Mouse (Mus musculus): ENCODE data around the gene Mut. TPM values are rescaled to one million over a fixed set of nuclear protein-coding genes. Genes with fewer than 3 reads are reported as not detected.

Gene Mut
- polyA plus RNA-seq (2016; fragmentation: Nextera tagmentation; extraction: Ambion mirVana): 35.8 and 37.1 TPM in 2 replicates

DNA sequence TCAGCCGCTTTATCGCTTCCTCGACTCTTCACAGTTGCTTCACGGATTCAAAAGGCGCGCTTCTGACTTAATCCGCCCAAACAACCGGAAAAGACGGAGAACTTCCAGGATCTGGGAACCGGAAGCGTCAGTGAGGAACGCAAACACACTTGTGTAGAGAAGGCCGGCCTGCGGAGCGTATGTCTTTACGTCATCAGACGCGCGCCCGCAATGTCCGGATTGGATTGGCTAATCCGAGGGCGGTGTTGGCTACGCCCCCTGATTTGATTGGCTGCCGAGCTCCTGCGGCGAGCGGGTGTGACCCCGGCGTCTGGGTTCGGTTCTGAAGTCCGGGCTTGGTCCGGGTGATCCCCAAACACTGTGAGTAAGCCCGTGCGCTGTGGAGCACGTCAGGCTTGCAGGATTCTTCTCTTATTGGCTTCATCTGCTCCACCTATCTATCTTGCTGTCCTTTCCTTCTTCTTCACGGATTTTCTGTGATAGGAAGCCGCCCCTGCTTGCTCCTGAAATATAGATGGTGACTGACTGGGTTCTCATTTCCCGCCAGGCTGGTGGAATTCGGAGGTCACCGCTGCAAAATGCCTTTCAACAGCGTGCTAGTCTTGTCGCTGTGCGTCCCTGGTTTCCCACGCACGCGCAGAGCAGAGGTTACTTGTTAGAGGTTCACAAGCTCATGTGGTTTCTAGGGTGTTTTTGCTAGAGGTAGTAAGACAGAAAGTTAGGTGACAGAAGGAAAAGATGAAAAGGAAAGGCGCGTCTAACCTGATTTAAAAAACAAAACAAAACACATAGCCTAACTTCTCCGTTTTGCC lies at the start of gene Mut, which contains the start of gene Cenpq:
Gene Mut (plus strand): TSS at position 266 of the 812 bp plus-strand sequence.
Gene Cenpq (minus strand): TSS at position 628 of the 812 bp plus-strand sequence.
- WGBS: under 1% methylated on average over 50 of the region's 50 CpGs
- peak; percentile 99 for ATAC-seq (ENCODE audit: insufficient number of reproducible peaks, insufficient read depth, low FRiP score, low TSS enrichment, low read depth)
- no peaks in the 10 kb centered on the region for H3K27me3 ChIP-seq

DNA sequence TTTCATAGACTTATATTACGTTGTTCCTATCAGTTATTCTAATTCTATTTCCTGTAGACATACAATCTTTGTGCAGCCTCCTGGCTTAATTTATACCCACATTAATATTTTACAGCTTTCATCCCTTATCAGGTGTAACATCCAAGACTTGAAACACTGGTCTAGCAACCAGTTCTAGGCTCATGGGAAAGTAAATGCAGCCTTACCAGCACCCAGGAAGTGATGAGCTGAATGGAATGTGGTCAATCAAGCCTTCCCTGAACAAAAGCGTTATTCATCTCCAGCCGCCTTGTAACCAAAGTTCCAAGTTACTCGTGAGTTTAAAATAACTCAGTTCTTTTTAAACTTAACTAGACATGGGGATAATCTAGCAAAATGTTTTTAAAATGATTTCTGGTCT lies 49.3 kb upstream of the Mut start:
- Histone ChIP-seq H3K4me2 (no peak overlapping the region), H3K4me3 (replicated peaks) (no peak overlapping the region), H3K4me1 (replicated peaks) (no peaks in the 10 kb centered on the region), H3K27me3 (no peaks in the 10 kb centered on the region), H3K36me3 (no peaks in the 10 kb centered on the region), H3K9ac (replicated peaks) (no peak overlapping the region), H3K27ac (no peak overlapping the region), H3K9me3 (no peaks in the 10 kb centered on the region)
- whole genome bisulfite sequencing: 81% methylated on average over 4 of the region's 4 CpGs
- ATAC-seq (ENCODE audit: insufficient number of reproducible peaks, insufficient read depth, low FRiP score, low TSS enrichment, low read depth): no peak

More for the DNA sequence above, at the start of gene Mut, which contains the start of gene Cenpq:
- H3K4me2 ChIP-seq: peak within 1 kb of the TSS; percentile 75
- H3K36me3 ChIP-seq: peaks cover 16% of the 10 kb centered on the region
- peaks cover 3% of the 10 kb centered on the region; the same call in 1 of the 2 replicates for H3K4me1 ChIP-seq (replicated peaks)
- H3K4me3 ChIP-seq (replicated peaks): peak within 1 kb of the TSS; percentile 66
- peak within 1 kb of the TSS; percentile 66 for H3K9ac ChIP-seq (replicated peaks)
- H3K9me3 ChIP-seq: no peaks in the 10 kb centered on the region
- H3K27ac ChIP-seq: peak within 1 kb of the TSS; percentile 93

DNA sequence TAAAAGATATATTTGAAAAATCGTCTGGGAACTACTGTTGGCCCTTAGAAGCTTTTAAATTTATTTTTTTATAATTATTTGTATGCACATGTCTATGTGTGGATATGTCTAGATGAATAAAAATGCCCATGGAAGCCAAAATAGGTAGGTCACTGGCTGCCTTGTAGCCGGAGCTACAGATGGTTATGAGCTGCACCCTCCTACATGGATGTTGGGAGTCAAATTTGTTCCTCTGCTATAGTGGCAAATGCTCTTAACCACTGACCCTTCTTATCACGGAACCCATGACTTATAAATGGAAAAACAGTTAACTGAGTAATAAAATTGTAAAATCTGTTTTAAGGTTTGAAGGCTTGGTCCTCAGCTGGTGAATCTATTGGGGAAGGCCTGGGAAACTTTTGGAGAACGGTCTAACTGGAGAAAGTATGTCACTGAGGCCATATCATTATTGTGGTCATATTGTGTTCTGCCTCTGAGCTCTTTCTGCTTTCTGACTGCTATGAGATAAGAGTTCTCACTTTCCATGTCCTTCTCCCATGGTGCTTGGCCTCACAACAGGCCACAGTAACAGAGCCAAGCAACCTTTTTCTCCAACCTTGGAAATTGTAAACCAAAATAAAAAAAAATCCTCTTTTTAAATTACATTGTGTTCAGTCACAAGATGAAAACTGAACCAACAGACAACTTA lies 46.5 kb upstream of the Mut start:
- Histone ChIP-seq H3K9ac (replicated peaks) (no peak overlapping the region), H3K27ac (no peak overlapping the region), H3K4me2 (no peak overlapping the region), H3K27me3 (no peaks in the 10 kb centered on the region), H3K9me3 (no peaks in the 10 kb centered on the region), H3K36me3 (no peaks in the 10 kb centered on the region), H3K4me1 (replicated peaks) (no peaks in the 10 kb centered on the region), H3K4me3 (replicated peaks) (no peak overlapping the region)
- ATAC-seq (ENCODE audit: insufficient number of reproducible peaks, insufficient read depth, low FRiP score, low TSS enrichment, low read depth): no peak
- whole genome bisulfite sequencing: 78% methylated on average over 4 of the region's 4 CpGs

DNA sequence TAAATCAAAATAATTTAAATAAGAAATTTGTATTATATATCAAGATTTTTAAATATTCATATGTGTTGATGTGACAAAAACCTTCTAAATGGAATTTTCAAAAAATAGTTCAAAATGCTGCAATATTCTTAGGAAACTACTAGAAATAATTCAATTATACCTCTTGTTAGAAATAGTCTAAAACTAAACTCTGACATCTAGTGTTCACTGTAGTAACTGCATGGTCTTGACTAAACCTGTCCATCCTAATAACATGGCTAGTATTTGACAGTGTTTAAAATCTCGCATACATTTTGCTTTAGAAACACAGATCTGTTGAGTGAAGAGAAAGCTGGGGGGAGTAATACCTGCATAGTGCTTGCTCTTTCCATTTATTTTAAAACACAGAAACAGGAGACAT lies 37.6 kb upstream of the Mut start:
- no peak overlapping the region for H3K27ac ChIP-seq

DNA sequence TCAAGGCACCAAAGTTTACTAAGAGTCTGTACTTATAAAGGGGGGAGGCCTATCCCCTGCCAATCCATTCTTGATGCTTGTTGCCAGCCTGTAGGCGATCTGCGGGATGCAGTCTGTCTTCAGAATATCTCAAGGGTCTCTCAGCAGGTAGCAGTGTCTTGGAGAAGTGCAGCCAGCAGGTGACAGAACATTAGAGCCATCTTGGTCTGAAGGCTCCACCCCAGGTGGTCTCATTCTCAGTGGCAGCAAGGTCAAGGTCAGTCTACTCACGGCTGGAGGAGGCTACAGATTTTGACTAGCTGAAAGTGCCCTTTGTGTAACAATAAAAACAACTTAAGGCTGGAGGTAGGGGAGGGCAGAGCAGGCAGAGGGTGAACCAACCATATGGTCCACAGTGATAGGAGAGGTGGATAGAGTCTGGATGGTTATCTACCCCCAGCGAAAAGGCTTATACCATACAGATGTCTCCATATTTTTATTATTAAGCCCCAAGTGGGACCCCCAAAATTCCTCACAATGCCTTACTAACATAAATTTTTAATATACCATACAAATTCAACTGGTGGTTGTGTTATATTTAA lies 34.6 kb upstream of the Mut start:
- Histone ChIP-seq H3K9ac (replicated peaks) (no peak overlapping the region), H3K4me3 (replicated peaks) (no peak overlapping the region), H3K4me1 (replicated peaks) (peaks cover 9% of the 10 kb centered on the region; the same call in 1 of the 2 replicates), H3K4me2 (no peak overlapping the region), H3K36me3 (no peaks in the 10 kb centered on the region), H3K9me3 (no peaks in the 10 kb centered on the region), H3K27me3 (no peaks in the 10 kb centered on the region), H3K27ac (no peak overlapping the region)
- WGBS: 44% methylated on average over 4 of the region's 4 CpGs
- no peak for ATAC-seq (ENCODE audit: insufficient number of reproducible peaks, insufficient read depth, low FRiP score, low TSS enrichment, low read depth)

More for the DNA sequence above, 37.6 kb upstream of the Mut start:
- H3K9ac ChIP-seq (replicated peaks): no peak overlapping the region
- WGBS: 78% methylated on average over 1 of the region's 1 CpGs
- H3K27me3 ChIP-seq: no peaks in the 10 kb centered on the region
- no peaks in the 10 kb centered on the region for H3K9me3 ChIP-seq
- no peaks in the 10 kb centered on the region for H3K4me1 ChIP-seq (replicated peaks)
- ATAC-seq (ENCODE audit: insufficient number of reproducible peaks, insufficient read depth, low FRiP score, low TSS enrichment, low read depth): no peak
- no peak overlapping the region for H3K4me3 ChIP-seq (replicated peaks)
- no peaks in the 10 kb centered on the region for H3K36me3 ChIP-seq
- H3K4me2 ChIP-seq: no peak overlapping the region

DNA sequence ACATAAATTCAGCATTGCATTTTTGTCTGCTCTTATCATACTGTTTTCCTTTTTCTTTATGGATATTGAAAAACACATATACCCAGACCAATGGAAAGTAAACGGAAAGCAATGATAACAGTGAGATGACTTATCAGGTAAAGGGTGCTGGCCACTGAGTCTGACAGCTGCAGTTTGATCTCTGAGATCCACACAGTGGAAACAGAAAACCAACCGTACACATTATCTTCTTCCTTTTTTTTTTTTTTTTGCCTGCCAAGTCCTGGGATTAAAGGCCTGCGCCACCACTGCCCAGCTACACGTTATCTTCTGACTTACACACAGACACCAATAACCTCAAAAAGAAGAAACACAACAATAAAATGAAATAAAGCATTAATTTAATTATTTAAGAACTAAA lies 31.1 kb upstream of the Mut start:
- Histone ChIP-seq H3K27me3 (no peaks in the 10 kb centered on the region), H3K4me1 (replicated peaks) (peaks cover 9% of the 10 kb centered on the region; the same call in 1 of the 2 replicates), H3K4me2 (no peak overlapping the region), H3K36me3 (no peaks in the 10 kb centered on the region), H3K4me3 (replicated peaks) (no peak overlapping the region), H3K9ac (replicated peaks) (no peak overlapping the region), H3K27ac (no peak overlapping the region), H3K9me3 (no peaks in the 10 kb centered on the region)
- no peak for ATAC-seq (ENCODE audit: insufficient number of reproducible peaks, insufficient read depth, low FRiP score, low TSS enrichment, low read depth)
- WGBS: 65% methylated on average over 4 of the region's 4 CpGs

DNA sequence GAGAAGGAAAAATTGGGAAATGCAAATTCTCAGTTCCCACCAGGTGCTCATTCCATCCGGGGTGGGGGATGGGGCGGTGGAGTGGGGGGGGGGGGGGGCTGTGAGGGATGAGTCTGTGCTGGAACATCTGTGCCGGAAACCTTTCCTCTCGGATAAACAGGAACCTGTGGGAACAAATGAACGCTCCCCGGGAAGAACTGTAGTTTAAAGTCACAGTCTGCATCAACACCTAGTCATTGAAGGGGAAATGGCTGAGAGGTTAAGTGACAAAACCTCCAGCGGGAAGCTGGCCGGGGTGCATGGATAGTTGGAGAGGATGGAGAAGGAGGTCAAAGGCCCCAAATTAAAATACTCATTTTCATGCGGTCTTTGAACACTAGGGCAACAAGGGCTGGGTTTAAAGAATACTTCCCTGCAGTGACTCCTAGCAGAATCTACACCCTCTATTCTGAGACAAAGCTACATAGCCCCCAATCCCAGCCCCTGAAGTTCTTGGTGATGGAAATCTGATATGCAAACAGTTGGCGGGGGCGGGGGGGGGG lies 30.4 kb upstream of the Mut start:
- Histone ChIP-seq H3K4me3 (replicated peaks) (no peak overlapping the region), H3K4me1 (replicated peaks) (peaks cover 9% of the 10 kb centered on the region; the same call in 1 of the 2 replicates), H3K36me3 (no peaks in the 10 kb centered on the region), H3K9me3 (no peaks in the 10 kb centered on the region), H3K27ac (no peak overlapping the region), H3K4me2 (peak overlapping the region; percentile 45), H3K9ac (replicated peaks) (no peak overlapping the region), H3K27me3 (no peaks in the 10 kb centered on the region)
- no peak for ATAC-seq (ENCODE audit: insufficient number of reproducible peaks, insufficient read depth, low FRiP score, low TSS enrichment, low read depth)
- 7% methylated on average over 11 of the region's 11 CpGs for WGBS

DNA sequence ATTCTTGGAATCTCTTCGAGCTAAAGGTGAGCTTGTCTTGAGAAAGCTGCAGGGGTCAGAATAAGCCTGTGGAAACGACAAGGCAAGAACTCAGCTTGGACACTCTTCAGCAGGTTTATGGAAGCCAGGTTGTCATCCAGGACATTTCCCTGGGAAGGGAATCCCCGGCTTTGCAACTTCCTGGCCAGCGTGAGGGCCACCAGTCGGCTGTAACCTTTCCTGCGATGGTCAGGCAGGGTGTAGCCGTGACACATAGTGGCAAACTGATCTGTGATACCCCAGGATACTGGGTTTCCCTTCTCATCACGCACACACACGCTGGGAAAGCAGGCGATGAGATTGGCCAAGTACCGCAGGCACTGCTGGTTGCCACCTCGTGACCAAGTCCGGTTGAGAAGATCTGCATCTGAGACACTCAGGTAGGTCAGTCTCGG lies 29.7 kb upstream of the Mut start:
- WGBS: 6% methylated on average over 13 of the region's 14 CpGs
- Histone ChIP-seq H3K27me3 (no peaks in the 10 kb centered on the region), H3K9me3 (no peaks in the 10 kb centered on the region), H3K27ac (no peak overlapping the region), H3K4me3 (replicated peaks) (peak overlapping the region; percentile 16; the same call in 1 of the 2 replicates), H3K4me1 (replicated peaks) (peaks cover 9% of the 10 kb centered on the region; the same call in 1 of the 2 replicates), H3K9ac (replicated peaks) (no peak overlapping the region), H3K36me3 (no peaks in the 10 kb centered on the region), H3K4me2 (peak overlapping the region; percentile 45)
- ATAC-seq (ENCODE audit: insufficient number of reproducible peaks, insufficient read depth, low FRiP score, low TSS enrichment, low read depth): no peak

DNA sequence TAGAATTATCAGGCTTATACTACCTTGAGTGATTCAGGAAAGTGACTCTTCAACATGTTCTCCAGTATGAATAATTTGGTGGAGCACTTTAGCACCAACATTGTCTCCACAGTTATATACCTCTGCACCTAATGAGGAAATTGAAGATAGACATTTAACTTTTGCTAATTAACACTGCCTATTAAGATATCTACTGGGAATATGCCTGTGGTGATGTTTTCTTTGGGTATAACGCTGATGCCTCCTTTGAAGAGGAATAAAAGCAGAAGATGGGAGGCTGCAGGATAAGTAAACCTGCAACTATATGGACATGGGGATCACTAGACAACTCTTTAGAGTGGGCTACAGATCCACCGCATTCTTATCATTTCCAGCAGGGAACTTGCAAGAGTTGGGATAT lies 20.2 kb upstream of the Mut start, which contains the start of gene Glyatl3:
Gene Glyatl3 (minus strand): TSS at position 101 of the 400 bp plus-strand sequence.
- Histone ChIP-seq H3K36me3 (no peaks in the 10 kb centered on the region), H3K9ac (replicated peaks) (no peak within 1 kb of the TSS)
- ATAC-seq (ENCODE audit: insufficient number of reproducible peaks, insufficient read depth, low FRiP score, low TSS enrichment, low read depth): no peak

DNA sequence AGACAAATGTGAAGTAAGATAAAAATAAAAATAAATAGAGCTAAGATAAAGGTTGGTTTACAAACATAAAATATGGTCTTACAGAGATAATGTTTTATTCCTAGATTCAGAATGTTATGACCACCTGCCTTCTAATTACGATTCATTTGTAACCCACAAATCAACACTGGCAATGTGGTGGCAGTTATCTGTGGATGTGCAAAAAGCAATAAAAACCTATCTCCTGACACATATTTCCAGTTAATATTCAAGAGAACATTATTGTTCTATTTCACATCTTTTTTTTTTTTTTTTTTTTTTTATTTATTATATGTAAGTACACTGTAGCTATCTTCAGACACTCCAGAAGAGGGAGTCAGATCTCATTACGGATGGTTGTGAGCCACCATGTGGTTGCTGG lies 19.0 kb upstream of the Mut start:
- Histone ChIP-seq H3K9me3 (no peaks in the 10 kb centered on the region), H3K36me3 (no peaks in the 10 kb centered on the region), H3K9ac (replicated peaks) (no peak overlapping the region), H3K27me3 (no peaks in the 10 kb centered on the region), H3K4me3 (replicated peaks) (no peak overlapping the region), H3K4me2 (no peak overlapping the region), H3K27ac (no peak overlapping the region), H3K4me1 (replicated peaks) (no peaks in the 10 kb centered on the region)
- WGBS: 95% methylated on average over 2 of the region's 2 CpGs
- no peak for ATAC-seq (ENCODE audit: insufficient number of reproducible peaks, insufficient read depth, low FRiP score, low TSS enrichment, low read depth)

More for the DNA sequence above, 20.2 kb upstream of the Mut start, which contains the start of gene Glyatl3:
- no peaks in the 10 kb centered on the region for H3K9me3 ChIP-seq
- H3K27me3 ChIP-seq: no peaks in the 10 kb centered on the region
- no peaks in the 10 kb centered on the region for H3K4me1 ChIP-seq (replicated peaks)
- H3K4me2 ChIP-seq: no peak within 1 kb of the TSS
- no peak within 1 kb of the TSS for H3K27ac ChIP-seq
- H3K4me3 ChIP-seq (replicated peaks): no peak within 1 kb of the TSS
- WGBS: 97% methylated on average over 2 of the region's 2 CpGs

All from limb, embryonic 12.5 days (tissue).